Mouse (Mus musculus) B cell, adult 2 months (primary cell): ENCODE results near the gene Olfr728.

ENCODE experiments used
- DNase-seq, 2 experiments: peaks; one replicate each; pipeline ENCODE4 v3.0.0; 2022

Gene Olfr728

DNA sequence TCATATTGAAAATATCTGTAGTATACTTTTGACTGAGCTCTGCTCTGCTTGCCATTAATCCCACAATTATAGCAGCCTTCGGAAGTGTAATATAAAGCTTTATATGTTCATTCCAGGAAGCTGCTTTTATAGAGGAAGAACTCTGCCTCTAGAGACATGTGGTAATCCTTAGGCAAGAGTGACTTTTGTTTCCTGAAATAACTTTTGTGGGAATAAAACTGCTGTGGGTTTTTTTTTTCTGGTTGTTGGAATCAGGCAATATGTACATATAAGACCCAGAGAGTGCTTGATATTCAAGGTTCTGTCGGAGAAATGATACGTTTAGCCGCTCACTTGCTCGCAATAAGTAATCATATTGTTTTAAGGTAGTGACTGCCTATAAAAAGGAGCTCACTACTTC, at the start of gene Olfr728:
Gene Olfr728 (minus strand): TSS at position 101 of the 400 bp plus-strand sequence.
- no peak for DNase-seq

DNA sequence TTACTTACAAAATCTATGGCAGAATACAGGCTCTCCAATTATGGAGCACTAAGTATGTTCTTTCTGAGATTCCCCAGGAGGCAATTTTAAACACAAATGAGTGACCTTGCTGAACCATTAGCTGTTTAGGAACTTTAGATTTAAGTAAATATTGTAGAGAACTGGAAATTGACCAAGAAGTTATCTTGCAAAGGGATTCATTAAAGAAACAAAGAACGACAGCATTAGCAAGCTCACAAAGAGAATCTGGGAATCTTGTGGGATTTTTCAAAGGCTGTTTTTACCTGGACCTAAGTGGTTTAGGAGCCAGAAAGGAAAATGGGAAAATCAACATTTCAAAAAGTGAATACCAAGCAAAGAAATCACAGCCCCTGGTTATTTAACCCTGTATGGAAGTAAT, 45.6 kb upstream of the Olfr728 start, which contains the start of gene Olfr730:
Gene Olfr730 (minus strand): TSS at position 101 of the 400 bp plus-strand sequence.
- DNase-seq, result no peak

DNA sequence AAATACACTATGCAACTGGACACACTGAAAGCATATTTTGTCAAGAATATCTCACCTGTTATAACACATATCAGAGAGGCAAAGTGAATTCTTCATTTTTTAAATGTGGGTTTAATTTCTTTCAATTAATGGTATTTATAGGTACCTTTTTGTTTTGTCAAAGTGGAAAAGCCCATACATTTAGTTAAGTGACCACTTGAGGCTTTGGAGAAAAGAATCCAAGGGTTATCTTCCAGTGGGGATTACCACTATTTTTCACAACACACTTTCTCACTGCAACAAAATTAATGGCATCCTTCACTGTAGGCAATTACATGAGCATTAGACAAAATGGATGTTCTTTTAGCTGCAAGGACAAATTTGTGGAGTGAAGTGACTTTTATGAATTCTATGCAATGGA, 10.3 kb upstream of the Olfr728 start, which contains the start of gene Olfr729:
Gene Olfr729 (minus strand): TSS at position 101 of the 400 bp plus-strand sequence.
- no peak for DNase-seq

DNA sequence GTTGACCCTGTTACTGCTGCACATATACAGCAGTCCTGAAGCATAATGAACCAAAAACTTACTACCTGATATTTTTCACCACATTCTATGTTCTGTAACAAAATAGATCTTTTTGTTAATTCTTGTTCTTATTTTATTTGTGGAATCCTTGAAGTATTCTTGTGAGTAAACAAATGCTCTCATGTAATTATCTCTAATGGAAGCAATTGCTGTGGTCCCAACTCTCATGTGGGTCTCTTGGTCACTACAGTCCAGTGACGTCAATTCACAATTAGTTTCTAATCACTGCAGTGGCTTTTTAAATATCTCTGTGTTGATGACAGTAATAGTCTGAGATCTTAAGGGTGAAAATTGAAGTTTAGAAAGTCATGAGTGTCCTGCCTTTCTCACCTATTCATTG, 19.6 kb downstream of the Olfr728 start, which contains the start of gene Olfr727:
Gene Olfr727 (plus strand): TSS at position 301 of the 400 bp plus-strand sequence.
- DNase-seq, result no peak

DNA sequence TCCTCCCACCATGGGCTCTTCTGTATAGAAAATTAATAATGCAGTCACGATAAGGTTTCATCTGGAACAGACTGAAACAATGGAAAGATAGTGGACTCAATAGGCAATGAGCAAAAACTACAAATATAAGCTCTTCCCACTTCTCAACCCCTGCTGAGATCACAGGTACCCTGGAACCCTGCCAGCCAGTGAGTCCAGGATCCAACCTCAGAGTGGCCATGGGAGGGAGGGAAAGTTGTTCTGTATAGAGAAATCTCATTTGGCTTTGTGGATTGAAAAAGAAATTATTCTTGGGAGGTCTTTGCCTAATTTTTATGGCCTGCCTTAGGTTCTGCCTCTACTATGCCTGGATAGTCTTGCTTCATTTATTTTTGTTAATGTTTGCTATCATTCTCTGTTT, 51.6 kb downstream of the Olfr728 start, which contains the start of gene Olfr726:
Gene Olfr726 (minus strand): TSS at position 101 of the 400 bp plus-strand sequence.
- DNase-seq, result no peak
